Mouse (Mus musculus) myocyte (in vitro differentiated cells): ENCODE results near the gene Eef2k.

ENCODE experiments used
- E2F4 ChIP-seq: IDR thresholded peaks from one replicate; pipeline ENCODE4 v1.6.1; 2011; ENCODE audit warnings: mild to moderate bottlenecking, control low read depth, moderate library complexity; ENCODE audit not compliant: insufficient read depth
- POLR2A ChIP-seq: IDR thresholded peaks from one replicate; pipeline ENCODE4 v1.6.1; 2011; ENCODE audit warnings: low read depth, mild to moderate bottlenecking, control low read depth, moderate library complexity; ENCODE audit not compliant: insufficient read length
- TCF12 ChIP-seq: IDR thresholded peaks from one replicate; pipeline ENCODE4 v1.6.1; 2011; ENCODE audit warnings: mild to moderate bottlenecking, control low read depth; ENCODE audit not compliant: poor library complexity, insufficient read depth, severe bottlenecking
- TCF3 ChIP-seq: IDR thresholded peaks from one replicate; pipeline ENCODE4 v1.6.1; 2011; ENCODE audit warnings: low read depth, control low read depth; ENCODE audit not compliant: insufficient read length

DNA sequence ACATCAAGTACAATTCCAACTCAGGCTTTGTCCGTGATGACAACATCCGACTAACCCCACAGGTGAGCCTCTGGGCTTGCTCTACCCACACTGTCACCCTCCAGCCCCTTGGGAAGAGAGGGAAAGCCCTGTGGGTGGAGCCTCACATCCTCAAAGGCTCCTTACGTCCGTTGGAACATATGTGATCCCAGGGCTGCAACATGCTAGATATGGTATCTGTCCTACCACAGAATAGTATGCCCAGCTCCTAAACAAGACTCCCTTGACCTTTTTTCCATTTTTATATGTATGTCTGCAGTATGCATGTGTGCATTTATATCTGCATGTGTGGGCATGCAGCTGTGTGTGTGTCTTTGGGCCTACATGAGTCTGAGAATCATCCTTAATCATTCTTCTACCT is 42.1 kb downstream of the Eef2k start:
- no peak for TF ChIP-seq TCF12
- no peak for TF ChIP-seq POLR2A
- TF ChIP-seq E2F4 = no peak
- no peak for TF ChIP-seq TCF3
